Mouse (Mus musculus) cortical plate, adult 2 months (tissue): ENCODE results near the gene Cnr2. TPM values are rescaled to one million over a fixed set of nuclear protein-coding genes. Genes with fewer than 3 reads are reported as not detected.
A peak's percentile ranks its signal among the peaks of the same experiment; 100 is the strongest.

ENCODE experiments used
- H3K27ac ChIP-seq: fragments of 200-500 bp; 2 replicates; pipeline ENCODE4 v1.5.1; 2012; ENCODE audit warnings: low read length, control low read depth, inconsistent platforms; ENCODE audit not compliant: insufficient read depth
- H3K4me1 ChIP-seq: fragments of 200-500 bp; 2 replicates; pipeline ENCODE4 v1.6.1; 2011; ENCODE audit warnings: low read length; ENCODE audit not compliant: control insufficient read depth, insufficient read depth
- H3K4me3 ChIP-seq: fragments of 200-500 bp; 2 replicates; pipeline ENCODE4 v1.5.1; 2011; ENCODE audit warnings: mild to moderate bottlenecking, low read length, control low read depth; ENCODE audit not compliant: insufficient read depth
- CTCF ChIP-seq: fragments of 200-500 bp; IDR thresholded peaks from 2 replicates; pipeline ENCODE4 v1.5.1; 2011; ENCODE audit warnings: mild to moderate bottlenecking, control low read depth, low read length; ENCODE audit not compliant: insufficient read depth; ENCODE audit errors: extremely low read depth
- POLR2A ChIP-seq: fragments of 200-500 bp; IDR thresholded peaks from 2 replicates; pipeline ENCODE4 v1.6.1; 2011; ENCODE audit warnings: mild to moderate bottlenecking, low read length, control low read depth; ENCODE audit not compliant: insufficient read depth; ENCODE audit errors: extremely low read depth
- polyA plus RNA-seq: library from polyadenylated mRNA; depleted of rRNA; stranded (reverse); fragments of >200 nt; gene quantifications from 2 replicates; pipeline ENCODE4 v1.2.3, GENCODE M21; 2012

Cnr2 gene
- polyA plus RNA-seq, 1 experiment: 0.15 TPM

DNA sequence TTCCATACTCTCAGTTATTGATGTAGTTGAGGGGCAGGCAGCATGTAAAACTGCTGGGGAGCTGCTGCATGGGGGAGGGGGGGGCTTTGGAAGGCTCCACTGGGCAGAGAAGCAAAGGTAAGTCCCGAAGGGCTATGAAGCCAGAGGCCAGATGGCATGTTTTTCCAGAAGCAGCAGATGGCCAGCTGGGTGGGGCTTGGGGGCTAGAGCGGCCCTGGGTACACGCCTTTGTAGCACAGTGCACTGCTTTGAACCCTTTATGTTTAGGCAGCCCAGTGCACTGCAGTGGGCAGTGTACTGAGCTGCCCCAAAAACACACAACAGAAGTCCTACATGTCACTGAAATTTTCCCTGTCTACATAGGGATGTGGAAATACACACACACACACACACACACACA is 17.6 kb downstream of the Cnr2 start:
- TF ChIP-seq CTCF (no peak), POLR2A (no peak)
- Histone ChIP-seq H3K4me3 (no peak overlapping the region), H3K4me1 (no peaks in the 10 kb centered on the region), H3K27ac (no peak overlapping the region)

DNA sequence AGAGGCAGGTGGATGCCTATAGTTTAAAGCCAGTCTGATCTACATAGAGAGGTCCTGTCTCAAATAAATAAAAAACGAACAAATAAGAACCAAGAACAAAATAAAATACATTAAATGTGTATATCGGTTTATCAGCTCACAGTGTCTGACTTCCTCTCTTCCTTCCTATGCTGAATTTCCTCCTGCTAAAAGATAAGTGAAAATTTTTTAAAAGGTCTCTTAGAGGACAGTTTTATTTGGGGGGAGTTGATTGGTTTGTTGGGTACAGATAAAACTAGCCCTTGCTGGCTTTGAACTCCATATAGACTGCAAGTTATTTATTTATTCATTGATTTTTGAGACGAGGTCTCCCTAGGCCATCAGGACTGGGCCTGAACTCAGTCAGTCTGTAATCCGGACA is 18.2 kb downstream of the Cnr2 start:
- H3K4me3 ChIP-seq: no peak overlapping the region
- no peak overlapping the region for H3K27ac ChIP-seq
- no peak for TF ChIP-seq POLR2A
- no peak for TF ChIP-seq CTCF
- no peaks in the 10 kb centered on the region for H3K4me1 ChIP-seq

DNA sequence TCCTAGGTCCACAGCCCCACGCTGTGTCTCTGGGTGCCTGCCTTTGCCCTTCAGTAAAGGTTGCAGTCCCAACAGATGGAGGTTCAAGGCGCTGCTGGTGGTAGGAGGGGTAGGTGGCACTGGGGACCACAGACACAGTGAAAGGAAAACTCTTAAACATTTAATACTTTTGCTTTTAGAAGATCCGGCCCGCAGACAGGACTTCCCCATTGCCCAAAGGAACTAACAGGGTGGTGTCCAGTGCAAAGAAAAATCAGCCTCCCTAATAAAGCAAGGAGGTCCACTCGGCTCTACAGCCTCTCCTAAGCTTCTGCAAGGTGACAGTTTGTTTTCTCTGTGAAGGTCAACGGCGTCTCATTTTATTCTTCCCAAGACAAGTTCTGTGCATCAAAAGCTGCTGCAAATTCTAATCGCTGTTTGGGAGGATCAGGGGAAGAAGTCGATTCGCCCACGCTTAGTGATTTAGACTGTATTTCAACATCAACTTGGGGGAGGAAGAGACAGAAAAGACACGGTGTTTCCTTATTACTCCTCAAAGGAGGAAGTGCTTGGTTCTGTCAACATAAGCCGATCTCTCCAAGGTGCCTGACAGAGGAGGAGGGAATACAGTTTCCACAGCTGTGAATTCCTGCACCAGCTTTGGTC is 23.6 kb downstream of the Cnr2 start:
- Histone ChIP-seq H3K27ac (no peak overlapping the region), H3K4me1 (no peaks in the 10 kb centered on the region; the same call in 1 of the 2 replicates), H3K4me3 (no peak overlapping the region)
- TF ChIP-seq CTCF (no peak), POLR2A (no peak)

DNA sequence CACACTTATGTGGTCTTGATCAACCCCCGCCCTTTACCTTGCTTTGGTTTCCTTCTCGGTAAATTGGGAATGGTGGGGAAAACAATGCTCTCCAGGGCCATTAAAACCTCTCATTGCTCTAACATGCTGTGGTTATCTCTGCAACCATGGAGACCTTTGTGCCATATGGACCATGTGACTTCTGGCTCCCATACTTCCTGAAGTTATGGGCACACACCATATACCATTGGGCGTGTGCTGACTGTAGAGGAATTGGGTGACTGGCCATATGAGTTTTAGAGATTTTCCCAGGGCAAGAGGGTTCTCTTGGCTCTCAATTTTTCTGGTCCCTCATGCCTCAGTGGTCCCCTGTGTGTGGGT is 24.1 kb downstream of the Cnr2 start:
- TF ChIP-seq CTCF (no peak), POLR2A (no peak)
- Histone ChIP-seq H3K4me3 (no peak overlapping the region), H3K27ac (no peak overlapping the region), H3K4me1 (no peaks in the 10 kb centered on the region; the same call in 1 of the 2 replicates)

DNA sequence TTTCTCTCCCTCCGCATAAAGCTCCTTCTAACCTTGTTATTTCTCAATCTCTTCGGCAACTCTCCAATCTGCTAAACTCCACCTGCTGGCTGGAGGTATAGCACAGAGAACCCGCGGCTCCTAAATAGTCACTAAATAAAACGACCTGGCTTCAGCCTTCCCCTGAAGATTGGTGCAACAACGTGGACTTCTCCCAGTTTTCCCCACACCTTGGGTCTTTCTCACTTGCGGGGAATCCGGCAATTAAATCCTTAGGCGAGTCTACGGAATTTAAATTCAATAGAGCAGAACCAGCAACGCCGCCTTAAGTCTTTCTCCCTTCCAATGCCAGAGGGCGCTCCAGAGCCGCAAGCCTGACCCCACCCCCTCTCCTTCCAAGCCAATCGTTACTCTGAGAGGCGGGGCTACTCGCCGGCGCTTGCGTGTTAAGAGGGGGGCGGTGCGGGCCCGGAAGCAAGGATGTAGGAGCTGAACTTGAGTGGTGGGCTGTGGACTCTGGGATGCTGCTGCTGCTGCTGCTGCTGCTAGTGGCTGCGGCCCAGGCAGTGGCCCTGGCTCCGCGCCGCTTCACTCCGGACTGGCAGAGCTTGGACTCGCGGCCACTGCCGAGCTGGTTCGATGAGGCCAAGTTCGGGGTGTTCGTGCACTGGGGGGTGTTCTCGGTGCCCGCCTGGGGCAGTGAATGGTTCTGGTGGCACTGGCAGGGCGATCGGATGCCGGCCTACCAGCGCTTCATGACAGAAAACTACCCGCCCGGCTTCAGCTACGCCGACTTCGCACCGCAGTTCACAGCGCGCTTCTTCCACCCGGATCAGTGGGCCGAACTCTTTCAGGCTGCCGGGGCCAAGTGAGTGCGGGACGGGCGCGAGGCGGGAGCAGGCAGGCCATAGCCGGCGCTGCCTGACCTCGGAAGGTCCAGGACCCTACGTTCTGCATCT is 25.4 kb downstream of the Cnr2 start, which contains the start of gene Fuca1:
TSS of gene Fuca1 (plus strand) at position 432 of the 938 bp plus-strand sequence.
- peak; percentile 63; the same call in 1 of the 2 replicates for TF ChIP-seq POLR2A
- peak; percentile 55 for TF ChIP-seq CTCF
- Histone ChIP-seq H3K4me3 (peak within 1 kb of the TSS; percentile 58), H3K27ac (no peak within 1 kb of the TSS), H3K4me1 (no peaks in the 10 kb centered on the region; the same call in 1 of the 2 replicates)

DNA sequence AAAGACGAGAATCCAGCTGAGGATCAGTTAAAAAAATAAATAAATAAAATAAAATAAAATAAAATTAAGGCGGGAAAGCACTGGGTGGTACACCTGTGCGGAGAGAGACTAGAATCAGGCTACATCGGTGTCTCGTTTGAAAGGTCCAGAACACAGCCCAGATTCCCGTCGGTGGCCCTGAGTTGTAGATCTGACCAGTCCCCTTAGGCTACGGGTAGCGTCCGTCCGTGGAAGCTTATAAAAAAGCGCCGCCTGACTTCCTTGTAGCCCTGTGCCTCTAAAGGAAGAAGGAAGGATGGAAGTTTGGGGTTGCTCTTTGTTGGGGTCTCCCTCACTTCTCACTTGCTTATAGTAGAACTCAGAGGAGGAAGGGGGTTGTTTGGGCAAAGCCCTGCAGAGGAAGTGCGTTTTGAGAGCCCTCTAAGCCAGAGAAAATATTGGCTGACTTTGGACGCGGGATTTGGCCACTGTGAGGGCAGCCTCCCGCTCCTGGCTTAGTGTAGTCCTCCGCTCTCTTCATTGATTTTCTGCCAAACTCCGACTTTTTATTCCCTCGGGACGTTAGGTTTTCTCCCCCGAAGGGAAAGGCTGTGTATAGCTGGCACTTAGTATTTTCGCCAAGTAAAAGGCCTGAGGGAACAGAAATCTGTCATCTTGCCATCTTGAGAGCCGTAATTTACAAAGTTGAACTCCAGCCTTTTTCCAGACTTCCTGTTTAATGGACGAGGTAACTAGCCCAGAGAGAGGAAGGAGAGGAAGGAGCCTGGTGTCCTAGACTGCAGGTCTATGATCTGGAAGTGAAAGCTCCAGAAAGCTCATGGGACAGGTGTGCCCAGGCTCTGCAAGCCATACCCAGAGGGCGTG is 26.3 kb downstream of the Cnr2 start:
- Histone ChIP-seq H3K27ac (no peak overlapping the region), H3K4me1 (no peaks in the 10 kb centered on the region; the same call in 1 of the 2 replicates), H3K4me3 (peak overlapping the region; percentile 58)
- no peak for TF ChIP-seq POLR2A
- TF ChIP-seq CTCF: no peak

DNA sequence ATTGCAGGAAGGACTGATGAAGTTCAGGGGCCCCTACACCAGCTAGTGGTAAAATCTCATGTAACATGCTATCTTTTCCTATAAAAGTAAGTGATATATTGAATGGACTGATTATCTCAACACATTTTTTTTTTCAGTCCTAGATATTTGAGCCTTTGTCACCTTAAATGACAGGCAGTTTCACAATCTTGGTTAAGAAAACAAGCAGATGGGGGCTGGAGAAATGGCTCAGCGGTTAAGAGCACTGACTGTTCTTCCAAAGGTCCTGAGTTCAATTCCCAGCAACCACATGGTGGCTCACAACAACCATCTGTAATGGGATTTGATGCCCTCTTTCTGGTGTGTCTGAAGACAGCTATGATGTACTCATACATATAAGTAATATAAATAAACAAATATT is 27.0 kb downstream of the Cnr2 start:
- no peaks in the 10 kb centered on the region; the same call in 1 of the 2 replicates for H3K4me1 ChIP-seq
- no peak overlapping the region for H3K4me3 ChIP-seq
- TF ChIP-seq POLR2A (no peak), CTCF (no peak)
- H3K27ac ChIP-seq: no peak overlapping the region

DNA sequence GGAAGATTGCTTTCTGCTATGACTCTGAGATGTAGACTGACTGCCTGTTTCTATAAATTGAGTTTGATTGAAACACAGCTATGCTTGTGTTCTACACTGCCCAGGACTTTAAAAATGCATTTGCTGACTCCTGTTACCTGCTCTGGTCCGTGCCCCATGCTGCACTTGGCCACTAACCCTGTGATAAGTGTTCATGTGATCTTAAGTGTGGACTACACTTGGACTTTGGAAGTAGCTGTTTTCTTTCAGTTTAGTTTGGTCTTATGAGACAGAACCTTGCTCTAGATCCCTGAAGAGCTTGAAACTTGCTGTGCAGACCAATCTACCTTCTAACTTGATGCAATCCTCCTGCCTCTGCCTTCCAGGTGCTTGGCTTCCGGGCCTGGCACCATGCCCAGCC is 29.2 kb downstream of the Cnr2 start:
- TF ChIP-seq POLR2A: no peak
- TF ChIP-seq CTCF: no peak
- H3K27ac ChIP-seq: no peak overlapping the region
- H3K4me1 ChIP-seq: no peaks in the 10 kb centered on the region; the same call in 1 of the 2 replicates
- no peak overlapping the region for H3K4me3 ChIP-seq

DNA sequence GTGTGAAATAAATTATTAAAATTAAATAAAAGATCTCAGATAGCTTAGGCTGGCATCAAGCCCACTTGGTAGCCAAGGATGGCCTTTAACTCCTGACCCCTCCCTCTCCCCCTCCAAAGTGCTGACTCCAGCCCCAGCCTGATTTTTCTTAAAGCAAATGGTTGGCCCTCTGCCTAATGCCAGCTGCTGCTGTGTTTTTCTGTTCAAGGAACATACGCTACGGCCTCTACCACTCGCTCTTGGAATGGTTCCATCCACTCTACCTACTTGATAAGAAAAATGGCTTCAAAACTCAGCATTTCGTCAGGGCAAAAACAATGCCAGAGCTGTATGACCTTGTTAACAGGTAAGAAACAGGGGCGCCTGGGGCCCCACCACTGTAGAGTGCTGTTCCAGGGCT is 30.1 kb downstream of the Cnr2 start:
- no peak for TF ChIP-seq CTCF
- TF ChIP-seq POLR2A: no peak
- Histone ChIP-seq H3K4me3 (no peak overlapping the region), H3K4me1 (no peaks in the 10 kb centered on the region; the same call in 1 of the 2 replicates), H3K27ac (no peak overlapping the region)
